Mouse (Mus musculus) CH12.LX (cell line): ENCODE data around the gene Bpifb3. TPM values are rescaled to one million over a fixed set of nuclear protein-coding genes. Genes with fewer than 3 reads are reported as not detected.

ENCODE experiments used
- DNase-seq: peaks from one replicate; pipeline ENCODE4 v3.0.0-alpha.2; 2013; ENCODE audit errors: extremely low read depth
- H3K27ac ChIP-seq: 2 replicates; pipeline ENCODE4 v1.5.1; 2012; ENCODE audit warnings: low read depth, mild to moderate bottlenecking, control low read depth, moderate library complexity; ENCODE audit not compliant: insufficient read depth
- H3K27me3 ChIP-seq: replicated peaks from 2 replicates; pipeline ENCODE3; 2012; ENCODE audit warnings: inconsistent platforms
- H3K36me3 ChIP-seq, 2 experiments: replicated peaks in 1 of 2; 2 replicates each; pipeline versions ENCODE3 to v1.6.1; 2012; ENCODE audit warnings: inconsistent platforms in 1 of 2, low read length in 1 of 2, mild to moderate bottlenecking in 1 of 2, mixed read lengths in 1 of 2, moderate library complexity in 1 of 2; ENCODE audit not compliant: control insufficient read depth in 1 of 2, insufficient read depth in 1 of 2
- H3K4me1 ChIP-seq, 2 experiments: 2 replicates each; pipeline ENCODE4 v1.6.1; 2012; ENCODE audit warnings: inconsistent platforms in 1 of 2, moderate library complexity in 1 of 2; ENCODE audit not compliant: insufficient read depth in 2 of 2, control insufficient read depth in 1 of 2
- H3K4me2 ChIP-seq: 2 replicates; pipeline ENCODE4 v1.6.1; 2012; ENCODE audit warnings: low read depth, mild to moderate bottlenecking, control low read depth; ENCODE audit not compliant: poor library complexity, insufficient read depth, severe bottlenecking
- H3K4me3 ChIP-seq, 3 experiments: fragments of 150-350 bp in 1 of 3; sonication (generic) in 1 of 3; replicated peaks in 1 of 3; 2 replicates each; pipeline versions ENCODE3 to v1.5.1; 2011 to 2012; ENCODE audit warnings: low read depth in 2 of 3, low read length in 2 of 3, mild to moderate bottlenecking in 2 of 3, moderate library complexity in 2 of 3, control low read depth in 1 of 3, improper control_type of control experiment in 1 of 3, inconsistent platforms in 1 of 3, mixed read lengths in 1 of 3; ENCODE audit not compliant: poor library complexity in 1 of 3
- H3K79me2 ChIP-seq: replicated peaks from 2 replicates; pipeline ENCODE4 v1.6.1; 2012; ENCODE audit warnings: mild to moderate bottlenecking, moderate library complexity; ENCODE audit not compliant: control insufficient read depth, poor library complexity, insufficient read depth, severe bottlenecking; ENCODE audit errors: extremely low read depth
- H3K9ac ChIP-seq: 2 replicates; pipeline ENCODE4 v1.6.1; 2012; ENCODE audit warnings: low read depth, mild to moderate bottlenecking, control low read depth, moderate library complexity; ENCODE audit not compliant: insufficient read depth
- H3K9me3 ChIP-seq: replicated peaks from 2 replicates; pipeline ENCODE3; 2012; ENCODE audit warnings: low read length, inconsistent platforms, mixed read lengths
- CHD1 ChIP-seq: IDR thresholded peaks from 2 replicates; pipeline ENCODE4 v1.6.1; 2012; ENCODE audit warnings: low read depth, low read length, improper control_type of control experiment, inconsistent platforms
- CTCF ChIP-seq, 2 experiments: IDR thresholded peaks in 1 of 2; conservative IDR thresholded peaks in 1 of 2; 2 replicates each; pipeline ENCODE4 v1.5.1; 2011 to 2012; ENCODE audit warnings: low read depth in 2 of 2, low read length in 2 of 2, improper control_type of control experiment in 1 of 2, inconsistent platforms in 1 of 2, mild to moderate bottlenecking in 1 of 2, moderate library complexity in 1 of 2
- E2F4 ChIP-seq: IDR thresholded peaks from 2 replicates; pipeline ENCODE4 v1.6.1; 2011; ENCODE audit warnings: low read depth, low read length, improper control_type of control experiment; ENCODE audit not compliant: insufficient replicate concordance
- ELF1 ChIP-seq: IDR thresholded peaks from 2 replicates; pipeline ENCODE4 v1.6.1; 2014; ENCODE audit warnings: low read depth, mild to moderate bottlenecking, inconsistent platforms, low read length, improper control_type of control experiment
- ETS1 ChIP-seq: conservative IDR thresholded peaks from 2 replicates; pipeline ENCODE4 v1.6.1; 2012; ENCODE audit warnings: low read depth, mild to moderate bottlenecking, inconsistent platforms, low read length, improper control_type of control experiment, moderate library complexity
- GABPA ChIP-seq: IDR thresholded peaks from 2 replicates; pipeline ENCODE4 v1.6.1; 2012; ENCODE audit warnings: low read depth, low read length, improper control_type of control experiment, inconsistent platforms; ENCODE audit not compliant: insufficient replicate concordance
- IRF4 ChIP-seq: IDR thresholded peaks from 2 replicates; pipeline ENCODE4 v1.6.1; 2014; ENCODE audit warnings: low read depth, mild to moderate bottlenecking, inconsistent platforms, low read length, improper control_type of control experiment
- MAFK ChIP-seq: IDR thresholded peaks from 2 replicates; pipeline ENCODE4 v1.6.1; 2011; ENCODE audit warnings: low read length, improper control_type of control experiment; ENCODE audit not compliant: insufficient replicate concordance
- MAX ChIP-seq: IDR thresholded peaks from 2 replicates; pipeline ENCODE4 v1.6.1; 2011; ENCODE audit warnings: low read length, improper control_type of control experiment
- MAZ ChIP-seq: IDR thresholded peaks from 2 replicates; pipeline ENCODE4 v1.6.1; 2012; ENCODE audit warnings: low read depth, mild to moderate bottlenecking, inconsistent platforms, low read length, improper control_type of control experiment, moderate library complexity
- MEF2A ChIP-seq: IDR thresholded peaks from 2 replicates; pipeline ENCODE4 v1.6.1; 2014; ENCODE audit warnings: low read depth, mild to moderate bottlenecking, inconsistent platforms, low read length, improper control_type of control experiment, borderline replicate concordance
- MYC ChIP-seq: IDR thresholded peaks from 2 replicates; pipeline ENCODE4 v1.6.1; 2011; ENCODE audit warnings: low read depth, mild to moderate bottlenecking, improper control_type of control experiment, low read length
- PAX5 ChIP-seq: IDR thresholded peaks from 2 replicates; pipeline ENCODE4 v1.6.1; 2012; ENCODE audit warnings: low read length, inconsistent platforms, mixed read lengths
- POLR2A ChIP-seq: IDR thresholded peaks from 2 replicates; pipeline ENCODE4 v1.6.1; 2011; ENCODE audit warnings: low read depth, mild to moderate bottlenecking, improper control_type of control experiment, low read length
- POLR2AphosphoS2 ChIP-seq: IDR thresholded peaks from 2 replicates; pipeline ENCODE4 v1.6.1; 2011; ENCODE audit warnings: low read depth, low read length, improper control_type of control experiment
- RAD21 ChIP-seq: IDR thresholded peaks from 2 replicates; pipeline ENCODE4 v1.6.1; 2011; ENCODE audit warnings: low read depth, mild to moderate bottlenecking, low read length, improper control_type of control experiment, moderate library complexity
- SIN3A ChIP-seq: IDR thresholded peaks from 2 replicates; pipeline ENCODE4 v1.6.1; 2012; ENCODE audit warnings: low read length, improper control_type of control experiment, inconsistent platforms
- TBP ChIP-seq: conservative IDR thresholded peaks from 2 replicates; pipeline ENCODE4 v1.6.1; 2011; ENCODE audit warnings: low read depth, low read length, improper control_type of control experiment
- TCF12 ChIP-seq: IDR thresholded peaks from 2 replicates; pipeline ENCODE4 v1.6.1; 2014; ENCODE audit warnings: low read depth, mild to moderate bottlenecking, inconsistent platforms, low read length, improper control_type of control experiment
- UBTF ChIP-seq: IDR thresholded peaks from 2 replicates; pipeline ENCODE4 v1.6.1; 2012; ENCODE audit warnings: low read depth, mild to moderate bottlenecking, inconsistent platforms, low read length, improper control_type of control experiment, moderate library complexity
- USF2 ChIP-seq: conservative IDR thresholded peaks from 2 replicates; pipeline ENCODE4 v1.6.1; 2011; ENCODE audit warnings: low read depth, low read length, improper control_type of control experiment
- ZKSCAN1 ChIP-seq: IDR thresholded peaks from 2 replicates; pipeline ENCODE4 v1.6.1; 2012; ENCODE audit warnings: low read depth, inconsistent platforms, low read length, improper control_type of control experiment, borderline replicate concordance
- dilution Hi-C: fragments of 300-500 bp; cut with MboI; formaldehyde crosslinking; loops from 2 replicates; pipeline ENCODE4 v1.14.3; 2020; ENCODE audit warnings: low sequenced_read_pairs; ENCODE audit not compliant: extremely low pct_unique_long_range_greater_than_20kb, extremely low pct_ligation_motif_present
- in situ Hi-C: fragments of 300-500 bp; cut with MboI; formaldehyde crosslinking; loops from 3 replicates; pipeline ENCODE4 v1.14.3; 2019; ENCODE audit warnings: low sequenced_read_pairs, low pct_ligation_motif_present, low pct_unique_long_range_greater_than_20kb, mixed read lengths
- polyA plus RNA-seq: library from polyadenylated mRNA; unstranded; fragments of >175 nt; gene quantifications from 2 replicates; pipeline ENCODE4 v1.2.1, GENCODE M21; 2012; ENCODE audit warnings: low read depth; ENCODE audit not compliant: insufficient read length
- total RNA-seq, 2 experiments: library from RNA; depleted of rRNA; stranded (reverse); fragments of 300-350 nt in 1 of 2; fragments of >200 nt in 1 of 2; gene quantifications; 2 replicates each; pipeline ENCODE4 v1.2.3; 2012 to 2014

The Bpifb3 gene
- total and polyA plus RNA-seq, 3 experiments, result not detected

- no peak for DNase-seq
- Histone ChIP-seq H3K27ac (no peak overlapping the region), H3K79me2 (no peaks in the 10 kb centered on the region), H3K9me3 (peaks cover 3% of the 10 kb centered on the region), H3K4me2 (no peak overlapping the region), H3K4me3 (no peak overlapping the region), H3K36me3 (no peaks in the 10 kb centered on the region), H3K9ac (no peak overlapping the region), H3K27me3 (peaks cover 95% of the 10 kb centered on the region), H3K4me1 (no peaks in the 10 kb centered on the region)
- dilution Hi-C loops (no loop called here), in situ Hi-C loops (loop anchor here (10.0 kb wide), 1 partner anchor 119 kb away; no protein-coding TSS in a partner anchor)
- TF ChIP-seq ZKSCAN1 (no peak), PAX5 (no peak), ELF1 (no peak), MEF2A (no peak), GABPA (no peak), POLR2AphosphoS2 (no peak), E2F4 (no peak), MAZ (no peak), CHD1 (no peak), UBTF (no peak), MYC (no peak), ETS1 (no peak), USF2 (no peak), MAX (no peak), MAFK (no peak), RAD21 (no peak), IRF4 (no peak), POLR2A (no peak), TCF12 (no peak)
Observed at GRCm38 (mm10) chr2:153933311-153933710, 15.3 kb downstream of the Bpifb3 start.

- no peaks in the 10 kb centered on the region for H3K36me3 ChIP-seq
- in situ Hi-C loops, result loop anchor here (10.0 kb wide), 1 partner anchor 121 kb away; no protein-coding TSS in a partner anchor
- H3K9ac ChIP-seq, result no peak overlapping the region
- no peak overlapping the region for H3K4me3 ChIP-seq
- TF ChIP-seq TBP, result no peak
- TF ChIP-seq GABPA, result no peak
- no peak for TF ChIP-seq E2F4
- TF ChIP-seq MAX, result no peak
- TF ChIP-seq RAD21, result no peak
- 0 out of 4 replicates have a peak, but pooled peaks of 1 of the 2 experiments have one; percentile 16 for TF ChIP-seq CTCF (conservative IDR thresholded peaks at IDR 0.05 in 1 of 2, IDR thresholded peaks at IDR 0.05 in 1 of 2; ENCODE audit: low read depth in 2 of 2, low read length in 2 of 2)
- TF ChIP-seq CHD1, result no peak
- no peak for TF ChIP-seq SIN3A
- no peak overlapping the region for H3K27ac ChIP-seq
- H3K4me1 ChIP-seq, result no peaks in the 10 kb centered on the region
- dilution Hi-C loops, result no loop called here
- H3K9me3 ChIP-seq, result peaks cover 3% of the 10 kb centered on the region
- DNase-seq, result no peak
- H3K27me3 ChIP-seq, result peaks cover 86% of the 10 kb centered on the region
- no peaks in the 10 kb centered on the region for H3K79me2 ChIP-seq
- no peak overlapping the region for H3K4me2 ChIP-seq
Observed at GRCm38 (mm10) chr2:153935348-153935747, 17.3 kb downstream of the Bpifb3 start.
